Mouse (Mus musculus): ENCODE measurements around the gene Troap. TPM values are rescaled to one million over a fixed set of nuclear protein-coding genes. Genes with fewer than 3 reads are reported as not detected.

Gene Troap
- polyA plus RNA-seq, 1 experiment from 2014 or later: 23.3 TPM

Small RNA genes lying within 50 kb of the gene (microRNA-seq; reads per million reads assigned to microRNA genes)
- 1.3 reads per million for gene Mir6960

Other genes starting within 250 kb of the Troap start
- gene Prkag1, start 243.1 kb upstream of the Troap start, polyA plus RNA-seq (2014; fragmentation: Nextera tagmentation; extraction: Ambion mirVana): 73.1 and 74.0 TPM in 2 replicates
- gene Kmt2d, start 203.4 kb upstream of the Troap start, polyA plus RNA-seq (2014; fragmentation: Nextera tagmentation; extraction: Ambion mirVana): 14.7 and 16.3 TPM in 2 replicates
- gene Rhebl1, start 180.0 kb upstream of the Troap start, polyA plus RNA-seq (2014; fragmentation: Nextera tagmentation; extraction: Ambion mirVana): 18.9 and 19.8 TPM in 2 replicates
- gene Dhh, start 176.0 kb upstream of the Troap start, polyA plus RNA-seq (2014; fragmentation: Nextera tagmentation; extraction: Ambion mirVana): 0.44 and 2.3 TPM in 2 replicates
- 7.1 and 8.9 TPM in 2 replicates for gene Lmbr1l, start 156.3 kb upstream of the Troap start, polyA plus RNA-seq (2014; fragmentation: Nextera tagmentation; extraction: Ambion mirVana)
- gene Tuba1b, start 140.0 kb upstream of the Troap start, polyA plus RNA-seq (2014; fragmentation: Nextera tagmentation; extraction: Ambion mirVana): 1,967 and 2,051 TPM in 2 replicates
- not detected in 2 replicates for gene Gm49450, start 121.0 kb upstream of the Troap start, polyA plus RNA-seq (2014; fragmentation: Nextera tagmentation; extraction: Ambion mirVana)
- 8,277 and 8,733 TPM in 2 replicates for gene Tuba1a, start 120.9 kb upstream of the Troap start, polyA plus RNA-seq (2014; fragmentation: Nextera tagmentation; extraction: Ambion mirVana)
- 109 and 112 TPM in 2 replicates for gene Tuba1c, start 44.7 kb upstream of the Troap start, polyA plus RNA-seq (2014; fragmentation: Nextera tagmentation; extraction: Ambion mirVana)
- 38.7 and 54.0 TPM in 2 replicates for gene Prph, start 19.4 kb upstream of the Troap start, polyA plus RNA-seq (2014; fragmentation: Nextera tagmentation; extraction: Ambion mirVana)
- gene C1ql4, start 13.2 kb downstream of the Troap start, polyA plus RNA-seq (2014; fragmentation: Nextera tagmentation; extraction: Ambion mirVana): 3.0 and 3.2 TPM in 2 replicates
- gene Dnajc22, start 18.6 kb downstream of the Troap start, polyA plus RNA-seq (2014; fragmentation: Nextera tagmentation; extraction: Ambion mirVana): 0.19 and 0.41 TPM in 2 replicates
- 63.3 and 63.7 TPM in 2 replicates for gene Spats2, start 51.3 kb downstream of the Troap start, polyA plus RNA-seq (2014; fragmentation: Nextera tagmentation; extraction: Ambion mirVana)
- gene Kcnh3, start 150.3 kb downstream of the Troap start, polyA plus RNA-seq (2014; fragmentation: Nextera tagmentation; extraction: Ambion mirVana): 0.44 and 0.70 TPM in 2 replicates
- 188 and 193 TPM in 2 replicates for gene Mcrs1, start 177.4 kb downstream of the Troap start, polyA plus RNA-seq (2014; fragmentation: Nextera tagmentation; extraction: Ambion mirVana)
- gene Prpf40b, start 220.5 kb downstream of the Troap start, polyA plus RNA-seq (2014; fragmentation: Nextera tagmentation; extraction: Ambion mirVana): 50.4 and 55.8 TPM in 2 replicates
- gene Fam186b, start 221.3 kb downstream of the Troap start, polyA plus RNA-seq (2014; fragmentation: Nextera tagmentation; extraction: Ambion mirVana): 0.07 TPM in 1 of 2 replicates, not detected in the other